Mouse (Mus musculus) cerebellum, adult 18-20 months (tissue): ENCODE results near the gene Clcn7.

Source experiments
- DNase-seq, 2 experiments: peaks; one replicate each; pipeline ENCODE4 v3.0.0; 2021

Clcn7 gene

DNA sequence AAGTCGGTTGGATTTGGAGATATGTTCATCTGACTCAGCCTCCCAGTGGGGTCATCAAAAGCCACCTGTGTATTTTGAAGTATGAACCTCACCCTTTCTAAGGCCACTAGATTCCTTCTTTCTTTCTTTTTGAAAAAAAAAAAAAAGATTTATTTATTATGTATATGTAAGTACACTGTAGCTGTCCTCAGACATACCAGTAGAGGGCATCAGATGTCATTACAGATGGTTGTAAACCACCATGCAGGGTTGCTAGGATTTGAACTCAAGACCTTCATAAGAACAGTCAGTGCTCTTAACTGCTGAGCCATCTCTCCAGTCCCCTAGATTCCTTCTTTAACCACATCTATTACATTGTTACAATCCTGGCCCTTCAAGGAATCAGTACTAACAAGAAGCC is 3.1 kb upstream of the Clcn7 start:
- DNase-seq = no peak

DNA sequence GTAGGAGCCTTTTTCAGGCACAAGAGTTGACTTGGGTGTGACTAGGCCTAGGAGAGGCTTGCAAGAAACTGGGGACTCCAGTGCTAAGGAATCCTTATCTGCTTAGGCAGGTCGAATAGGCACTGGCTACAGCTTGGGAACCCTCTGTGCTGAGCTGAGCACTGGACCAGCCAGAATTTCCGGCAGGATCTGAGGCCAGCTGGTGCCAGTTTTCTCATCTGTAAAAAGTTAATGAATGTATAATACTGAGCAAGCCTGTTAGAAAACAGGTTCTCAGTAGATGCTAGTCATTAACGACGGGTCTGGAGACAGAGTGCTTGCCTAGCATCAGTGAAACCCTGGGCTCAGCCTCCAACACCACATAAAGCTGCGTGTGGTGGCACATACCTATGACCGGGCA is 2.4 kb downstream of the Clcn7 start:
- no peak for DNase-seq

- DNase-seq = no peak
These were observed 5.6 kb downstream of the Clcn7 start for GRCm38 (mm10) chr17:25138803-25139202.

- DNase-seq = no peak
These were observed 6.8 kb downstream of the Clcn7 start for GRCm38 (mm10) chr17:25139960-25140359.

DNA sequence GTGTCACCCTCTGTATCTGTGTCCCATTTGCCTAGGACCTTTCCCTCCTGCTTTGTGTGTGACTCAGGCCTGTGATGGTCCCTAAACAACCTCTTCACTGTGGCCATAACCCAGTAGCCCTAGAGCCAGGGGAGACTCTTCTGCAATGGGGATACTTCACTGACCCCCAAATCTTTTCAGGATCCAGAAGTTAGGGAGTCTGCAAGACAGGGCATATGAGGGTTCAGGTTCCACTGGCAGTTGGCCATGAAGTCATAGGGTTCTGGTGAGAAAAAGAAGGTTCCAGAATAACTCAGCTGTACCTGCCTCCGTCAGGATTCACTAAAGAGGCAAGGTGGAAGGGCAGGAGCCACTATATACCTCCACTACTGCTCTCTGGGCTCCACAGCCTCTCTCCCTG is 29.0 kb downstream of the Clcn7 start, which contains the start of gene Ccdc154:
Gene Ccdc154 (plus strand): TSS at position 301 of the 400 bp plus-strand sequence.
- no peak for DNase-seq

DNA sequence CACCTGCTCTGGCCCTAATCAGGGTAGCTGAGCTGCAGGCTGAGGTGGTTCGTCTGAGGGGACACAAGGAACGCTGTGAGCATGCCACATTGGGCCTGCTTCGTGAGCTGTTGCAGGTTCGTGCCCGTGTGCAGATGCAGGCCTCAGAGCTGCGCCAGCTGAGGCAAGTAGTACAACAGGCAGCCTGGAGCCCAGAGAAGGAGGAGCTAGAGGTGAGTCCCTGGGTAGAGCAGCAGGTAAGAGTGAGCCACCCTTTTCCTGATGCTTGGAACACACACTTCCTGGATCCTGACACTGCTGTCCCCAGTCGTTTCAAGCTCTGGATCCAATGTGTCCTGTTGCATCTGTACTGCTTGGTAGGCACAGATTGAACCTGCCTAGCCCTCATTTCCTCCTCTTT is 30.2 kb downstream of the Clcn7 start:
- DNase-seq = no peak

- DNase-seq = no peak
These were observed 31.6 kb downstream of the Clcn7 start for GRCm38 (mm10) chr17:25164770-25165169.

DNA sequence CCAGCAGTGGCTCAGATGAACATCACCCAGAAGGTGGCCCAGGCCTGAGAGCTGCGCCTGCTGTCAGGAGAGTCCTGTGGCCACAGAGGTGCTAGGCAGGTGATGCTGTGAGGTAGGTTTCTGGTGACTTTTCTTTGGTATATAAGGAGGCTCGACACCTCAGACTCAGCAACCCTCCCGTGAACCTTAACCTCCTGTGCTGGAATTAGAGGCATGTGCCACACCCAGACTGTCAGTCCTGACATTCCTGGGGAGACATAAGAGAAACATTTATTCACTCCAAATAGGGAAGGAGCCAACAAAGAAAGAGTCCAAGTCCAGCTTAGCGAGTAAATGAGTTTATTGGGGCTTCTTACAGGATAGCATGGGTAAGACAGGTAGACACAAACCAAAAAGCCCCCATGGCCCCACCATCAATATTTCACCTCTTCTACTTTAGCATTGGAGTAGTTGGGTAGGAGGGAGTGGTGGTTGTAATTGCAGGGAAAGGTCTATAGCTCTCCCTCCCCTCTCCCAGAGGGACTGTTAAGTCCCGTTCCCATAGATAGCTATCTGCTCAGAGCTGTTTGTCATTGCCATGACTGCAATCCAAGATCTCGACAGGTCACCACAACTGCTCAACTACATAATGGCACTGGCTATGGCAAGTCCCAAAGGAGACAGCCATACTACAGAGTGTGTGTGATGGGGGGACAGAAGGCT is 32.9 kb downstream of the Clcn7 start:
- no peak for DNase-seq

- DNase-seq = no peak
These were observed 36.5 kb downstream of the Clcn7 start for GRCm38 (mm10) chr17:25169706-25170105.

DNA sequence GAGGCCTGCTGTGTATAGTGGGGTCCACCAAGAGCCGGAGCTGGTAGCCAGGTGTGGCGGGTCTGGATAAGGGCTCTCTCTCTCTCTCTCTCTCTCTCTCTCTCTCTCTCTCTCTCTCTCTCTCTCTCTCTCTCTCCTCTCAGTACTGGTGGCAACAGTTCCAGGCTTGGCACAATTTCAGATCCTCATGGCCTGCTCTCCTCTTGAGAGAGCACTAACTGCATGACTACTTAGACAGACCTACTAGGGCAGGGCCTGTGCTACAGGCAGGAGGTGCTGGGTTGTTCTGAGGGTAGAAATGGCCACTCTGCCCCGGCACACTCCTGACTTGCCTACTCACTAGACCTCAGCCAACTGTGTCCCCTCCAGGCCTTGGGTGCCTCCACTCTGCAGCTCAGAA is 39.4 kb downstream of the Clcn7 start:
- DNase-seq = no peak

GRCm38 (mm10) chr17:25175411-25175810 is 42.2 kb downstream of the Clcn7 start, which contains the start of gene Gm38655:
TSS of gene Gm38655 (minus strand) at chr17:25175471.
- DNase-seq = no peak

GRCm38 (mm10) chr17:25183232-25183631 is 50.0 kb downstream of the Clcn7 start:
- peak in 1 of 2 experiments; percentile 24 for DNase-seq

DNA sequence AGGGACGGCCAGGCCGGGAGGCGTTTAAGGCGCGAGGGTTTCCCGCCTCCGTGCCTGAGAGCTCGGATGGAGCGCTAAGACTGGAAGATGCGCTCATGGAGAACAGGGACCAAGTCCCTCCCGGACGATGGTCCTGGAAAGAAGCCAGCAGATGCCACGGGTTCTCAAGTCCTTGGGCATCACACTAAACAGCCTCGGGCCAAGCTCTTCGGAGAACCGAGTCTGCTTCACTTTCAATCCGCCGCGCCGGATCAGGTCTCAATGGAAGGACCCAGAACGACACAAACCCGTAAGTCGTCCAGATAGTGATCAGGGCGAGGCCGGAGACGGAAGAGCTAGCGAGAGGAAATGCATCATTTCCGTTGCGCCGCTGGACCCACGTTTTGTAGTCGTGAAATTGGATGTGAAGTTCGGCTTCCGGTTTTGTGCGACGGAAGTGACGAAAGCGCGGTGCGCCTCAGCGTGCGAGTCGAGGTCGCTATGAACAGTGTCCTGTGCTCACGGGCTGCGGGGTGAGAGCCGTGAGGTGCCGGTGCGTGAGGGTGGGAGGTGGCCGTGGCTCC is 51.0 kb downstream of the Clcn7 start, which contains the start of gene BC003965:
Gene BC003965 (plus strand): TSS at position 426 of the 563 bp plus-strand sequence.
- peak; percentile 97 to 99 for DNase-seq

DNA sequence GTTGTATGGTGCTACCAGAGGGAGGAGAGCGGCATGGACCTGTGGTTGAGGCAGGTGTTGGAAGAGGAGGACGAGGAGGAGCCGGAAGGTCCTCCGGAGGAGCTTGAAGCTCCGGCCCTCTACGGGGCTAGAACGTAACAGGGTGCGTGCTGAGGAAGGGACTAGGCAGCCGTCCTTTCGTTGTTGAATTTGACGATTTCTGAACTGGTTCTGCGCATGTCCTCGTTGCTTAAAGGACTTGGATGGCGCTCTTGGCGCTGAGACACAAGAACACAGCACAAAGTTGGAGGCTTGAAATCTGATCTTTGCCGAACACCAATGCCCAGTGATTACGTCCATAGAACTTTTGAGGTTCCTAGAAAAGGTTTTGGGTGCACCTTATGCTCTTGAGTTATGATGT is 51.8 kb downstream of the Clcn7 start:
- no peak for DNase-seq

DNA sequence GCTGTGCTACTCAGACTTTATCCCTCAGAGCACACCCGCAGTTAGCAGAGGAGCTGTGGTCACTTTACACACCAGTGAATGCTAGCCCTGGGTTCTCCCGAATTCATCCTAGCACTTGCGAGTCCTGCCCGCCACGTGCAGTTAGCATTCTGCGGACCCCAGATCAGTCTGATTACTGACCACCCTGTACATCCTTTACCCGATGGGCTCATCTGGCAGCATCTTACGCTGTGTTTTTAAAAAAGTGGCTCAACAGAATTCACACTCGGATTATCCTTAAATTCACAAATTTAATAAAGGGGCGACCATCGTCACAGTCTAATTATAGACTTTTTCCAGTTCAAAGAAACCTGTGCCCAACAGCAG is 54.6 kb downstream of the Clcn7 start:
- no peak for DNase-seq

GRCm38 (mm10) chr17:25188150-25189031 is 55.2 kb downstream of the Clcn7 start, which contains the start of gene Unkl:
TSS of gene Unkl (plus strand) at chr17:25188397.
- peak; percentile 31 to 77 for DNase-seq

- DNase-seq = no peak
These were observed 55.9 kb downstream of the Clcn7 start for GRCm38 (mm10) chr17:25189091-25189490.

DNA sequence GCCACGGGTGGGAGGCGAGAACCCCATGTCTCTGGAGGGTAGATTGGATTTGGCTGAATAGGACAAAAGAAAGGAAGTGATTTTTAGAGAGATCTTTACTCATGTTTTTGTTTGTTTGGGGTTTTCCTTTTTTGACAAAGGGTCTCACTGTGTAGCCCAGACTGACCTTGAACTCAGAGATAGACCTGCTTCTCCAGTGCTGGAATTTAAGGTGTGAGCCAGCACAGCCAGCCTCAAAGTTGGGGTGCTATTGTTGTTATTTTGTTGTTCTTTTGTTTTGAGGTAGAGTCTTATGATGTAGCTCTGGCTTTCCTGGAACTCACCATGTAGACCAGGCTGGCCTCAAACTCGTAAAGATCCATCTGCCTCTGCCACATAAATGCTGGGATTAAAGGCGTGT is 69.2 kb downstream of the Clcn7 start:
- no peak for DNase-seq

DNA sequence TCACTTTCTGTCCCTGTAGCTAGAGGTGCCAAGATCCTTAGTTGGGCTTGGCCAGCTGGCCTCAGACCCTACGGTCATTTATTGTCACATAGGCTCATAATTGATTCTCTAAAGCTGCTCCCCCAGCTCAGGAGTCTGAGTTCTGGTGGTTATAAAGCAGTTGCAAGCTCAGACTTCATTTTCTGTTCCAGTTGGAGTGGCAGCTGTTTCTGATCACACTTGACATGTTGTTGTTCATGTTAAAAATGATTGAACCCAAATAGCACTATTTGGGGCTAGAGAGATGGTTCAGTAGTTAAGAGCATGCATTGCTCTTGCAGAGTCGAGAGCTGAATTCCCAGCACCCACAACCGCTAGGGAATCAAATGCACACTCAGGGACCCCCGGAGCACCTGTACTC is 76.8 kb downstream of the Clcn7 start:
- no peak for DNase-seq

DNA sequence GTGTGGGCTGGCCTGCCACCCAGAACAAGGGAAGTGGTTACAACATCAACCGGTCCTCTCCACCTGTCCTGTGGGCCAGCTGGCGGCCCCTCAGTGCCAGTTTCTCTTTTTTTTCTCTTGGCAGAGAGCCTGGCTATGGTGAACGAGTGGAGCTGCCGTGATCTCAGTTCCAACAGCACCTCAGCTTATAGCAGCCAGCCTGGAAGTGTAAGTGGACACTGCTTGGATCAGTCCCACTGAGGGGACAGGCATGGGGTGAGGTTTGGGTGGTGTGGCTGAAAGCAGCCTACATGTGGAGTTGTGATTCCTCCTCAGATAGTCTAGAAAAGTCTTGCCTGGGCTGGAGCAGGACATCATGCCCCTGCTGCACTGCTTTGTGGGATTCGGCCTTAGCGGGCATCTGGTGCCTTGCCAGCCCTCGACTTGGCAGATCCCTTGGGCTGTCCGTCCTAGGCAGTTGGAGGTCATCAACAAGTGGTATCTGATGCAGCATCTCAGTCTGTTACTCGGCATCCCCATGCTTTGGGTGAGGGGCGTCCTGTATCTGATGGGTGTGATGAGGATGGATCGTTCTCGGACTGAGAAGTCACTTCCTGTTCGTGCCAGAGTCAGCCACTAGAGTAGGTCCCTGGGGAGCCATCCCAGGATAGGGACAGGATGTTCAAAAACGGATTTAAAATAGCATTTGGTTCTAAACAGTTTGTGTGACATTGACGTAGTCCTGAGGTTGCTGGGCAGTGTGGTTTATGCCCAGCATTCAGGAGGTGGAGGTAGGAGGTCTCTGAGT is 77.7 kb downstream of the Clcn7 start:
- DNase-seq = peak; percentile 78 to 80

DNA sequence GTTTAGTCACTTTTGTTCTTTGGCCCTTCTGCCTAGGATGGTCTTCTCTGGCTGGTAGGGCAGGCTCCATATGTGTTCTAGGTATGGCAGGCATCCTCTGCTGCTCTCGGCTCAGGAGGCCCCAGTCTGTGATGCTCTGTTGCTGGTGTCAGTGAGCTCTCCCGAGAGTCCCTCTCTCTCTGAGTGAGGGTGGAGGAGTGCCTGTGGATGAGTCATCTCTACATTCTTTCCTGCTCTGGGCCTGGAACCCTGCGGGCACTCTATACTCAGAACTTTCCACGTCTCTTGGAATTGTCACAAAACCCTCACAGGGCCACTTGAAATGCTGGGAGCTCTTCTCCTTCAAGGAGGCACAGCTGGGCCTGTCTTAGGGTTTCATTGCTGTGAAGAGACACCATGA is 78.5 kb downstream of the Clcn7 start:
- peak; percentile 22 to 26 for DNase-seq
